Comparison of ENCODE assay signal across 7 mouse cellular contexts in genomic region chr7:135616479-135616878, GRCm38 (mm10).
DNase-seq lines count a peak whose midpoint lies in the region; ATAC-seq and TF ChIP-seq lines count a peak whose summit lies in the region.
"Not testable (repeated sequence)": the region's sequence is repeated elsewhere in the genome, so short reads cannot be mapped to it uniquely, and the experiment has no call there.

No protein-coding gene starts in this region.

- not testable (repeated sequence) for H3K36me3 ChIP-seq in heart, postnatal 0 days (replicated peaks; ENCODE audit: control insufficient read depth, insufficient read depth, low read length); hindbrain, postnatal 0 days (ENCODE audit: insufficient read depth, low read length); lung, embryonic 14.5 days (ENCODE audit: insufficient read depth); stomach, postnatal 0 days (ENCODE audit: control insufficient read depth, insufficient read depth, low read length)

- not testable (repeated sequence) for H3K9me3 ChIP-seq in heart, postnatal 0 days (replicated peaks; ENCODE audit: control insufficient read depth, low read length); hindbrain, postnatal 0 days (ENCODE audit: low read length); lung, embryonic 14.5 days (ENCODE audit: low read depth, low read length); stomach, postnatal 0 days (ENCODE audit: control insufficient read depth, low read length)

- not testable (repeated sequence) for H3K9ac ChIP-seq in heart, postnatal 0 days (replicated peaks; ENCODE audit: low read depth, low read length); hindbrain, postnatal 0 days (replicated peaks; ENCODE audit: low read length); lung, embryonic 14.5 days; stomach, postnatal 0 days (ENCODE audit: low read length)

- not testable (repeated sequence) for H3K4me1 ChIP-seq in heart, postnatal 0 days (ENCODE audit: control insufficient read depth, insufficient read depth); lung, embryonic 14.5 days (ENCODE audit: insufficient read depth); stomach, postnatal 0 days (replicated peaks; ENCODE audit: control insufficient read depth, insufficient read depth)
- H3K4me1 ChIP-seq in hindbrain, postnatal 0 days (ENCODE audit: insufficient read depth, low read length): peaks cover 18% of the 10 kb centered on the region

- not testable (repeated sequence) for H3K4me3 ChIP-seq in gastrocnemius, adult 2 months; heart, postnatal 0 days (ENCODE audit: low read depth, low read length); hindbrain, postnatal 0 days (ENCODE audit: low read length); left cerebral cortex, adult 2 months; lung, embryonic 14.5 days (ENCODE audit: low read depth, low read length); stomach, postnatal 0 days (ENCODE audit: low read depth, low read length)

- peak; percentile 54 for TF ChIP-seq CTCF in gastrocnemius, adult 2 months (IDR thresholded peaks at IDR 0.05)
- 0 out of 2 replicates have a peak, but pooled peaks have one; percentile 16 for TF ChIP-seq CTCF in heart, postnatal 0 days (IDR thresholded peaks at IDR 0.05; ENCODE audit: low read depth)
- 0 out of 2 replicates have a peak, but pooled peaks have one; percentile 3 for TF ChIP-seq CTCF in hindbrain, postnatal 0 days (IDR thresholded peaks at IDR 0.05; ENCODE audit: low read depth)
- TF ChIP-seq CTCF in left cerebral cortex, adult 2 months (IDR thresholded peaks at IDR 0.05): peak; percentile 27
- 0 out of 2 replicates have a peak, but pooled peaks have one; percentile 12 for TF ChIP-seq CTCF in lung, embryonic 14.5 days (IDR thresholded peaks at IDR 0.05; ENCODE audit: low read depth)
- TF ChIP-seq CTCF in stomach, postnatal 0 days (IDR thresholded peaks at IDR 0.05; ENCODE audit: low read depth): peak; percentile 47

- not testable (repeated sequence) for TF ChIP-seq EP300 in heart, postnatal 0 days (IDR thresholded peaks at IDR 0.05; ENCODE audit: low read depth); stomach, postnatal 0 days (optimal IDR thresholded peaks at IDR 0.05)

- DNase-seq in gastrocnemius, adult 2 months; heart, postnatal 0 days (ENCODE audit: low spot score); hindbrain, postnatal 0 days (ENCODE audit: low spot score); left cerebral cortex, adult 2 months (ENCODE audit: extremely low spot score in 1 of 2, low spot score in 2 of 2); lung, embryonic 14.5 days; stomach, postnatal 0 days (ENCODE audit: low spot score): not testable (repeated sequence)

- H3K27ac ChIP-seq in gastrocnemius, adult 2 months; heart, postnatal 0 days (ENCODE audit: low read depth); hindbrain, postnatal 0 days; left cerebral cortex, adult 2 months; lung, embryonic 14.5 days (ENCODE audit: low read depth); stomach, postnatal 0 days (replicated peaks): not testable (repeated sequence)

- intact Hi-C loops in gastrocnemius, adult 2 months (cut with DNase I): loop anchor here (2.0 kb wide), 1 partner anchor 78 kb away; no protein-coding TSS in a partner anchor
- intact Hi-C loops in left cerebral cortex, adult 2 months (cut with DNase I): loop anchor here (5.0 kb wide), 1 partner anchor 34 kb away; no protein-coding TSS in a partner anchor

- not testable (repeated sequence) for ATAC-seq in heart, postnatal 0 days (ENCODE audit: insufficient read depth, low read depth); hindbrain, postnatal 0 days; lung, embryonic 14.5 days (ENCODE audit: insufficient read depth); stomach, postnatal 0 days (ENCODE audit: low FRiP score, low TSS enrichment)
- ATAC-seq in megakaryocyte progenitor cell, adult 5-6 weeks (replicated peaks; ENCODE audit: poor library complexity): peak; percentile 80

- H3K27me3 ChIP-seq in heart, postnatal 0 days (ENCODE audit: control insufficient read depth, insufficient read depth, low read length); hindbrain, postnatal 0 days (ENCODE audit: insufficient read depth, low read length); lung, embryonic 14.5 days (ENCODE audit: insufficient read depth, low read length); stomach, postnatal 0 days (ENCODE audit: control insufficient read depth, insufficient read depth, low read length): not testable (repeated sequence)

- H3K4me2 ChIP-seq in heart, postnatal 0 days (ENCODE audit: low read depth, low read length); hindbrain, postnatal 0 days (ENCODE audit: low read depth, low read length); lung, embryonic 14.5 days; stomach, postnatal 0 days (replicated peaks; ENCODE audit: low read depth): not testable (repeated sequence)

Comparison
In these comparisons a context has a peak if more than half of its experiments do, and no peak if none do; other contexts are left out.
1. CTCF ChIP-seq: peak in every context shown above with its lines; median percentile 54 in gastrocnemius, adult 2 months; 47 in stomach, postnatal 0 days; 27 in left cerebral cortex, adult 2 months; 16 in heart, postnatal 0 days; 12 in lung, embryonic 14.5 days; 3 in hindbrain, postnatal 0 days.